Mouse (Mus musculus) midbrain, embryonic 14.5 days (tissue): ENCODE measurements around the gene Pip4k2b. TPM values are rescaled to one million over a fixed set of nuclear protein-coding genes. Genes with fewer than 3 reads are reported as not detected.

Experiments used
- ATAC-seq: fragments of 200-750 bp; cut with Nextera tagmentation; 2 replicates; pipeline ENCODE4 v1.8.0; 2017; ENCODE audit warnings: moderate number of reproducible peaks, moderate library complexity; ENCODE audit not compliant: low FRiP score, low TSS enrichment
- DNase-seq: peaks from one replicate; pipeline ENCODE4 v3.0.0-alpha.2; 2015
- H3K27ac ChIP-seq: fragments of 300-500 bp; sonication (generic); replicated peaks from 2 replicates; pipeline ENCODE4 v1.5.1; 2014; ENCODE audit warnings: mild to moderate bottlenecking, low read depth, low read length, moderate library complexity
- H3K27me3 ChIP-seq: fragments of 300-500 bp; sonication (generic); 2 replicates; pipeline ENCODE4 v1.6.1; 2014; ENCODE audit warnings: low read length, control low read depth, mixed read lengths; ENCODE audit not compliant: control insufficient read depth, insufficient read depth
- H3K36me3 ChIP-seq: fragments of 300-500 bp; sonication (generic); 2 replicates; pipeline ENCODE4 v1.6.1; 2014; ENCODE audit warnings: low read length, control low read depth; ENCODE audit not compliant: control insufficient read depth, insufficient read depth
- H3K4me1 ChIP-seq: fragments of 300-500 bp; sonication (generic); 2 replicates; pipeline ENCODE4 v1.6.1; 2014; ENCODE audit warnings: mild to moderate bottlenecking, antibody characterized with exemption, low read length, control low read depth; ENCODE audit not compliant: control insufficient read depth, insufficient read depth
- H3K4me2 ChIP-seq: fragments of 300-500 bp; sonication (generic); 2 replicates; pipeline ENCODE4 v1.6.1; 2014; ENCODE audit warnings: mild to moderate bottlenecking, low read length, moderate library complexity
- H3K4me3 ChIP-seq: fragments of 300-500 bp; sonication (generic); replicated peaks from 2 replicates; pipeline ENCODE4 v1.5.1; 2014; ENCODE audit warnings: low read depth, low read length
- H3K9ac ChIP-seq: fragments of 300-500 bp; sonication (generic); replicated peaks from 2 replicates; pipeline ENCODE4 v1.6.1; 2014; ENCODE audit warnings: mild to moderate bottlenecking, low read length, moderate library complexity
- H3K9me3 ChIP-seq: fragments of 300-500 bp; sonication (generic); 2 replicates; pipeline ENCODE4 v1.6.1; 2016; ENCODE audit warnings: low read length, control low read depth, mixed read lengths; ENCODE audit not compliant: control insufficient read depth
- WGBS: fragments of 180-500 bp; shearing (Covaris S2); extraction: QIAGEN DNeasy Blood & Tissue Kit; methylation state at CpG from one replicate; pipeline ENCODE4 v1.1.7; 2014; 5-methylcytosine and 5-hydroxymethylcytosine counted together
- polyA plus RNA-seq: library from polyadenylated mRNA; unstranded; fragments of >200 nt; fragmentation: Nextera tagmentation; extraction: Ambion mirVana; gene quantifications from 2 replicates; pipeline ENCODE4 v1.2.1, GENCODE M21; 2014

The Pip4k2b gene
- polyA plus RNA-seq, 1 experiment from 2014 or later = 4.8 TPM

DNA sequence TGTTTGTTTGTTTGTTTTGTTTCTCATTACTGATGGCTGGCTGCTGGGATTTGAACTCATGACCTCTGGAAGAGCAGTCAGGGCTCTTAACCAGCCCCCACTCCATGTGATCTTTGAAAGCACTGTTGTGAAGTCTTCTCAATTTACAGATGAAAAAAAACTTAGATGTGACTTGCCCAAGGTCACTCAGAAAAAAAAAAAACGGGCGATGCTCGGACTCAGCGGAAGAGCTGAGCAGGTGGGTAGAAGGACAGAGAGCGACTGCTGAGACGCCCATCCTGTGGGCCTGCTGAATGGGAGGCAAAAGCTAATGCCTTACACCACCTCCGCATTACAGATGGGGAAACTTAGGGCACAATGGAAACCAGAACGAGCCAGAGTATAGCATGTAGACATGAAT, 47.8 kb downstream of the Pip4k2b start:
- Histone ChIP-seq H3K36me3 (peaks cover 17% of the 10 kb centered on the region), H3K9me3 (no peaks in the 10 kb centered on the region), H3K4me2 (peak overlapping the region; percentile 65), H3K4me1 (peaks cover 49% of the 10 kb centered on the region), H3K4me3 (peak overlapping the region; percentile 93), H3K27ac (0 out of 2 replicates have a peak overlapping the region, but pooled peaks have one; percentile 79), H3K27me3 (no peaks in the 10 kb centered on the region), H3K9ac (0 out of 2 replicates have a peak overlapping the region, but pooled peaks have one; percentile 23)
- ATAC-seq = no peak
- no peak for DNase-seq
- 76% methylated on average over 8 of the region's 8 CpGs for WGBS

DNA sequence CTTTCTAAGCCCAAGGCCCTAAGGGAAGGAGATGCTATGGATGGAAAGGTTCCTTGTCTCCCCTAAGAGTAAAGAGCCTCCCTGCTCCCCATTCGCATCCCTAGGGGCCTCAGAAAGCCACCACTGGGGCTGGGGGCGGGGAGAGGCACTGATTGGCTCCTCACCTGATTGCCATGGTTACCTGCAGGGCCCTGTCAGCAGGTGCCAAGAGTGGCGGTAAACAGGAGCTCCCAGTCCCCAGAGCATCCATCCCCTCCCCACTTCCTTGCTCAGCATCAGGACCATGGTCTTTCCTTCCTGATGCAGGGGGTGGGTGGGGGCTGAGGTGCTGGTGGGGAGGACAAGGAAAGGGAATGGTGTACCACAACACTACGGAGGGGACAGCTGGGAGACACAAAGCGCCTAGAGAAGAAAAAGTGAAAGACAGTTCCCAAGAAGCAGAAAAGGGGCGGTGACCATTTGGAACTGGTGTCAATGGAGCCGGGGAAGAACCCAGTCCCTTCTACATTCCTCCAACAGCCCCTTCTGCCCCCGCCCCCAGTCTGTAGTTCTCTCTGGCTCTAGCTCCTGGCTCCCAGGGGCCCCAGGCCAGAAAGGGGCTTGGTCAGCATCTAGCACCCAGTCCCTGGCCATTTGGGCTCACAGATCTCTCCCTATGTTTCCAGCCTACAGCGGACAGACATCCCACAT, 48.6 kb downstream of the Pip4k2b start:
- peak; percentile 55 for DNase-seq
- Histone ChIP-seq H3K4me1 (peaks cover 41% of the 10 kb centered on the region), H3K4me3 (peak overlapping the region; percentile 93), H3K9ac (peak overlapping the region; percentile 37), H3K4me2 (peak overlapping the region; percentile 65), H3K27me3 (no peaks in the 10 kb centered on the region), H3K27ac (peak overlapping the region; percentile 79), H3K36me3 (peaks cover 25% of the 10 kb centered on the region), H3K9me3 (no peaks in the 10 kb centered on the region)
- WGBS = 25% methylated on average over 9 of the region's 9 CpGs
- no peak for ATAC-seq

DNA sequence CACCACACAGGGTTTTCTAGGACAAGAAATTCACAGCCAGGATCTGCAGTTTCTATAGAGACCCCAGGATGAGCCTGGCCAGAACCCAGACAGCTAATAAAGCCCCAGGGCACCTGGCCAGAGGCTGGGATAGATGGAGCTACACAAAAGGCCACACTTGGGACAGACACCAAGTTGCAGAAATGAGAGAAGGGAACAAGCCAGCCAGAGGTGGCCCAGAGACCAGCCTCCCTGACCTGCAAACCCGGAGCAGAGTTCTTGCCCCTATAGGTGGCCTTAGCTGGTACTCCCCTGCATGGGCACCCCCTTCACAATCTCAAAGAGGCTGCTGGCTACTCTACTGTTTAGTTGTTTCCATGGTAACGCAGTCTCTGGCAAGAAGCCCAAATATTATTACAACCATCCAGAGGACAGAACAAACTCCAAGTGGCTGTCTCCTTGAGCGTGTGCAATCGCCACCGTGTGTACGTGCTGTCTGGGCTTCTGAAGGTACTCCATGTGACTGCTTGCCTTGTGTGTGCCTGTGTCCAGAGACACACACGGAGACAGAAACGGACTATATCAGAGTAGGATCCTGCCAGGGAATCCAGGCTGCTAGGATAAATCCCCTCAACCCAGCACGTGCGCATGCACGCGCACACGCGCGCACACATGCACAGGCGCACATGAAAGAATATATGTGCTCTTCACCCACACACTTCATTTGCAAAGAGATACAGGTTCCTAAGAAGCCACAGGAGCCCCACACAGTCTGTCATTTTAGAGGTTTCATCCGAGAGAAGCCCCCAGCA, 49.4 kb downstream of the Pip4k2b start:
- peaks cover 40% of the 10 kb centered on the region for H3K4me1 ChIP-seq

DNA sequence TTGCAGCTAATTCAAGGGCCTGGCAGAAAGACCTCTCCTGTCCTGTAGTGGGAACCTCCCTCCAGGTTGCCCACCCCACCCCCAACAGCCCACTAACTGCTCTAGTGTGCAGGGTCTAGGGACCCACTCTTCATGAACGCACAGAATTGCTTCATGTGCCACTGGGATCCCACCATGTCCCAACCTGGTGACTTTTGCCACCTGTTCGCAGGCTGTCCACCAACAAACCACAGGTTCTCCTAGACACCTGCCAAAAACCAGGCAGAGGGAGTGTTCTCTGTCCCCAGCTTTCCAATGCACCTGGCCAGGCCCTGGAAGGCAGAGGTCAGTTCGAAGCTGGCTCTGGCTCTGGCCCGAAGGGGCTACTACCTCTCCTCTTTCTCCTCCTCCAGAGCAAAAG, 50.1 kb downstream of the Pip4k2b start:
- ATAC-seq (no peak), DNase-seq (no peak)
- Histone ChIP-seq H3K27me3 (no peaks in the 10 kb centered on the region), H3K9me3 (no peaks in the 10 kb centered on the region), H3K4me3 (peak overlapping the region; percentile 93; the same call in 1 of the 2 replicates), H3K27ac (peak overlapping the region; percentile 73), H3K4me2 (peak overlapping the region; percentile 65; the same call in 1 of the 2 replicates), H3K4me1 (peaks cover 40% of the 10 kb centered on the region), H3K36me3 (peaks cover 37% of the 10 kb centered on the region), H3K9ac (no peak overlapping the region)
- 84% methylated on average over 4 of the region's 4 CpGs for WGBS

More for the DNA sequence above, 49.4 kb downstream of the Pip4k2b start:
- no peak for ATAC-seq
- H3K27me3 ChIP-seq = no peaks in the 10 kb centered on the region
- DNase-seq = peak; percentile 85
- 34% methylated on average over 17 of the region's 17 CpGs for WGBS
- no peaks in the 10 kb centered on the region for H3K9me3 ChIP-seq
- H3K9ac ChIP-seq = peak overlapping the region; percentile 37
- H3K36me3 ChIP-seq = peaks cover 32% of the 10 kb centered on the region
- H3K4me3 ChIP-seq = peak overlapping the region; percentile 93
- peak overlapping the region; percentile 65 for H3K4me2 ChIP-seq
- H3K27ac ChIP-seq = peak overlapping the region; percentile 79

DNA sequence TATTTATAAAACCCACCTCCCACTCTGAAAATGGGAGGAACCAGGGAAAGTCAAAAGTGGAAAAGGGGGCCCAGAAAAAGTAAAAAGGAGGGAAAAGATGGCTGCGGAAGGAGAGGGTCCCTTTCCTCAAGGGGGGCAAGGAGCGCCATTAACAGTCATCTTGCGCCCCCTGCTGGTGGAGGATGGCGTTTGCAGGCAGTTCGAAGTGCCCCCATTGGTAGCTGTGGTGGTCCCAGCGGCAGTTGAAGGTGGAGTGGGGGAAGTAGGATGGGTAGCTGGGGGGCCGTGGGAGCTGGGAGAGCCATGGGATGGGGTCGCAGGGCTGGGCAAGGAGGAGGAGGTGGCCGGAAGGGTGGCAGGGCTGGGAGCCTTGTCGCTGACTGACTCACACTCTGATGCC, 54.6 kb downstream of the Pip4k2b start:
- peaks cover 51% of the 10 kb centered on the region for H3K36me3 ChIP-seq

DNA sequence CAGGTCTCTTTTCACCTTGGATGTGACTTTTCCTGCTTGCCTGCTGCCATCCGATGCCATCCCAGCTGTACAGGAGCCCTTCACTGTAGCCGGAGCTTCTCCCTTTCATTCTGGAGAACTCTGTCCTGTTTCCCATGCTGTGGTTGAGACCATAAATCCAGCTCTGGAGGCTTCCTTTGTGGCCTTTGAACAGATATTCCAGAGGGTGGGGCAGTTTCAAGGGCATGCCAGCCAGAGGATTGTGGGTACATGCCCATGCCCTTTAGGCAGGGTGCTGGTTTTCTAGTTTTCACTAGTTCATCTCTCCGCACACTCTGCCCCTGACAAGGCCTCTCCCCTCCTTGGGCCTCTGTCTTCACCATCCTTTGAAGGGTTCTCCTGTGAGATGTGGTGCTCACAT, 57.4 kb downstream of the Pip4k2b start:
- H3K27me3 ChIP-seq = no peaks in the 10 kb centered on the region
- no peak overlapping the region for H3K27ac ChIP-seq
- no peak for DNase-seq
- H3K36me3 ChIP-seq = peaks cover 45% of the 10 kb centered on the region
- peaks cover 6% of the 10 kb centered on the region; the same call in 1 of the 2 replicates for H3K4me1 ChIP-seq
- H3K4me2 ChIP-seq = no peak overlapping the region
- H3K4me3 ChIP-seq = no peak overlapping the region
- 90% methylated on average over 3 of the region's 3 CpGs for WGBS
- ATAC-seq = no peak
- no peak overlapping the region for H3K9ac ChIP-seq
- H3K9me3 ChIP-seq = no peaks in the 10 kb centered on the region

More for the DNA sequence above, 54.6 kb downstream of the Pip4k2b start:
- peaks cover 14% of the 10 kb centered on the region for H3K4me1 ChIP-seq
- H3K27ac ChIP-seq = no peak overlapping the region
- DNase-seq = peak; percentile 88
- H3K27me3 ChIP-seq = no peaks in the 10 kb centered on the region
- no peak overlapping the region for H3K4me3 ChIP-seq
- no peak overlapping the region for H3K9ac ChIP-seq
- 28% methylated on average over 10 of the region's 10 CpGs for WGBS
- H3K9me3 ChIP-seq = no peaks in the 10 kb centered on the region
- no peak overlapping the region for H3K4me2 ChIP-seq
- ATAC-seq = no peak

DNA sequence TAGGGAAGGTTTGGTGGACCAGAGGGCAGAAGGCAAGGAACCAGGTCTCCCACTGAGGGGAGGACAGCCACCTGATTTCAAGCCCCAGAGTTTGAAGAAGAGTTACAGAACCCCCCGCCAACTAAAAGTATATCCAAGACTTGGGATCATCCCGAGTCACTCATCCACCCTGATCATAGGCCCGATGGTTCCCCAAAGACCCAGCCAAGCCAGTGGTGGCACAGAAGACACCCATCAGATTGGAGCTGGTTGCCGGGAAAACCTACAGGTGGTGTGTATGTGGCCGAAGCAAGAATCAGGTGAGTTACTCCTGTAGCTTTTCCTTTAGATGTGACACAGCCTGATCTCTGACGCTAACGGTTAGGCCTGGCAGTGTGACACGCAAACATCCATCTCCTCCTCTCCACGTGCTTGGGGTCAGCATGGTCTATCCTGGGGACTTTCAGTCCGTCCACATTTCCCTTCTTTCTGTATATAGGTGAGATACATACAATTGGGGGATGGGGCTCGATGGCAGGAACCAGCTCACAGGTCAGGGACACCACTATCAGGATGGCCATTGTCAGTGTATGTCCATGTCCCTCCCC, 58.1 kb downstream of the Pip4k2b start:
- Histone ChIP-seq H3K4me2 (peak overlapping the region; percentile 85), H3K4me3 (0 out of 2 replicates have a peak overlapping the region, but pooled peaks have one; percentile 41), H3K9ac (no peak overlapping the region), H3K4me1 (peaks cover 6% of the 10 kb centered on the region; the same call in 1 of the 2 replicates), H3K27ac (no peak overlapping the region), H3K36me3 (peaks cover 45% of the 10 kb centered on the region), H3K9me3 (no peaks in the 10 kb centered on the region), H3K27me3 (no peaks in the 10 kb centered on the region)
- ATAC-seq (no peak), DNase-seq (no peak)
- 72% methylated on average over 11 of the region's 11 CpGs for WGBS

DNA sequence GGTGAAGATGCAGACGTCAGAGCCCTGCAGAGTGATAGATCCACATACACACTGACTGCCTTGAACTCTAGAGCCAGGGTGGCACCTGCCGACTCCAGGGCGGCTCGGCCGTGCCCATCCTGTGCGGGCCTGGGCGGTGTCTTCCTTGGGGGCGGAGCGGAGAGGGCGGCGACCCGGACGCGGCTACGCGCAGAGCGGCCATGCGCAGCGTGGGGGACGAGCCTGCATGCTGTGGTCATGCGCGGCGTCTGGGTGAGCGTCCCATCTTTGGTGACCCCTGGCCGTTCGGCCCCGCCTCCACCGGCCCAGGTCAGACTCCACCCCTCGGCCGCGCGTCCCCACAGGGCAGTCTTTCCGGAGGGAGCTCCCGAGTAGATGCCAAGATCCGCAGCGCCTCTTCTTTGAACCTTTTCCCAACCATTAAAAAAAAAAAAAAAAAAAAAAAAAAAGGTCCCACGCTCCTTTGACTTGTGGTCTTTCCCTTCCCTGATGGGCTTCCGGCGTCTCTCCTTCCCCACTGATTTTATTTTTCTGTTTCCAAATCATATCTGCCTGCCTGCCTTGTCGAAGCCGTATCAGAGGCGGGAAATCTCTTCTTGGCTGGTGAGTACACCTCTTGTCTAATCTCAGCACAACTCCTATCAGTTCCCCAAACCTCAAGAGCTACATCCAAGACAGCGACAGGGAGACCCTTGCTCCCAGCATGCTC, 58.7 kb downstream of the Pip4k2b start, which contains the start of gene Cisd3:
TSS of gene Cisd3 (plus strand) at position 214 of the 709 bp plus-strand sequence.
- Histone ChIP-seq H3K9ac (peak within 1 kb of the TSS; percentile 57), H3K4me2 (peak within 1 kb of the TSS; percentile 85), H3K36me3 (peaks cover 44% of the 10 kb centered on the region), H3K4me3 (peak within 1 kb of the TSS; percentile 41), H3K27ac (peak within 1 kb of the TSS; percentile 45; the same call in 1 of the 2 replicates), H3K4me1 (peaks cover 6% of the 10 kb centered on the region; the same call in 1 of the 2 replicates), H3K9me3 (no peaks in the 10 kb centered on the region), H3K27me3 (no peaks in the 10 kb centered on the region)
- peak; percentile 63 for ATAC-seq
- 2% methylated on average over 43 of the region's 43 CpGs for WGBS
- DNase-seq = peak; percentile 81
